Mouse (Mus musculus): ENCODE data around the gene Mael. TPM values are rescaled to one million over a fixed set of nuclear protein-coding genes. Genes with fewer than 3 reads are reported as not detected.

Gene Mael
- polyA plus RNA-seq, 1 experiment from 2014 or later, result not detected

GRCm38 (mm10) chr1:166153351-166154120 is 85.0 kb downstream of the Mael start:
- no peaks in the 10 kb centered on the region for H3K9me3 ChIP-seq (replicated peaks; ENCODE audit: control insufficient read depth, low read length)
- no peak for ATAC-seq (ENCODE audit: low read depth)
- peaks cover 2% of the 10 kb centered on the region; the same call in 1 of the 2 replicates for H3K4me1 ChIP-seq (ENCODE audit: control insufficient read depth, low read depth, low read length)
- no peak overlapping the region; the same call in 1 of the 2 replicates for H3K4me2 ChIP-seq (ENCODE audit: low read depth, low read length)
- WGBS (ENCODE audit: insufficient replicate concordance), result 11% methylated on average over 18 of the region's 18 CpGs
- no peak overlapping the region for H3K9ac ChIP-seq (ENCODE audit: low read depth, low read length)
- no peak overlapping the region for H3K4me3 ChIP-seq (ENCODE audit: low read depth, low read length)
- H3K27me3 ChIP-seq (ENCODE audit: control insufficient read depth, insufficient read depth, low read depth, low read length), result peaks cover 15% of the 10 kb centered on the region
- H3K27ac ChIP-seq (ENCODE audit: low read length), result no peak overlapping the region
- no peaks in the 10 kb centered on the region for H3K36me3 ChIP-seq (ENCODE audit: control insufficient read depth, insufficient read depth)

- no peak overlapping the region for H3K27ac ChIP-seq (ENCODE audit: low read length)
Measured at GRCm38 (mm10) chr1:166152034-166152433, 86.5 kb downstream of the Mael start.

GRCm38 (mm10) chr1:166151341-166151740 is 87.2 kb downstream of the Mael start:
- no peak overlapping the region for H3K27ac ChIP-seq (ENCODE audit: low read length)

More at GRCm38 (mm10) chr1:166152034-166152433, 86.5 kb downstream of the Mael start:
- ATAC-seq (ENCODE audit: low read depth), result no peak
- Histone ChIP-seq H3K27me3 (ENCODE audit: control insufficient read depth, insufficient read depth, low read depth, low read length) (peaks cover 15% of the 10 kb centered on the region), H3K9me3 (replicated peaks; ENCODE audit: control insufficient read depth, low read length) (no peaks in the 10 kb centered on the region), H3K4me2 (ENCODE audit: low read depth, low read length) (no peak overlapping the region), H3K4me3 (ENCODE audit: low read depth, low read length) (no peak overlapping the region), H3K36me3 (ENCODE audit: control insufficient read depth, insufficient read depth) (no peaks in the 10 kb centered on the region), H3K4me1 (ENCODE audit: control insufficient read depth, low read depth, low read length) (peaks cover 11% of the 10 kb centered on the region), H3K9ac (ENCODE audit: low read depth, low read length) (no peak overlapping the region)
- WGBS (ENCODE audit: insufficient replicate concordance), result 80% methylated on average over 10 of the region's 10 CpGs

More at GRCm38 (mm10) chr1:166151341-166151740, 87.2 kb downstream of the Mael start:
- Histone ChIP-seq H3K4me2 (ENCODE audit: low read depth, low read length) (no peak overlapping the region), H3K4me3 (ENCODE audit: low read depth, low read length) (no peak overlapping the region), H3K27me3 (ENCODE audit: control insufficient read depth, insufficient read depth, low read depth, low read length) (peaks cover 15% of the 10 kb centered on the region), H3K4me1 (ENCODE audit: control insufficient read depth, low read depth, low read length) (peaks cover 11% of the 10 kb centered on the region), H3K36me3 (ENCODE audit: control insufficient read depth, insufficient read depth) (no peaks in the 10 kb centered on the region), H3K9me3 (replicated peaks; ENCODE audit: control insufficient read depth, low read length) (no peaks in the 10 kb centered on the region), H3K9ac (ENCODE audit: low read depth, low read length) (no peak overlapping the region)
- 61% methylated on average over 11 of the region's 11 CpGs for WGBS (ENCODE audit: insufficient replicate concordance)
- ATAC-seq (ENCODE audit: low read depth), result no peak

Other genes starting within 250 kb of the Mael start
- 4.2 and 4.9 TPM in 2 replicates for gene Pou2f1, start 236.1 kb downstream of the Mael start, polyA plus RNA-seq (2015; fragmentation: Nextera tagmentation; extraction: Ambion mirVana)
- 0.28 and 0.52 TPM in 2 replicates for gene Dusp27, start 110.8 kb downstream of the Mael start, polyA plus RNA-seq (2015; fragmentation: Nextera tagmentation; extraction: Ambion mirVana)
- gene Gpa33, start 108.5 kb downstream of the Mael start, polyA plus RNA-seq (2015; fragmentation: Nextera tagmentation; extraction: Ambion mirVana), result 0.40 TPM in 1 of 2 replicates, not detected in the other
- 0.04 and 0.05 TPM in 2 replicates for gene Ildr2, start 15.4 kb upstream of the Mael start, polyA plus RNA-seq (2015; fragmentation: Nextera tagmentation; extraction: Ambion mirVana)
- 16.7 and 17.9 TPM in 2 replicates for gene Tada1, start 140.3 kb upstream of the Mael start, polyA plus RNA-seq (2015; fragmentation: Nextera tagmentation; extraction: Ambion mirVana)
- 0.89 and 0.95 TPM in 2 replicates for gene Pogk, start 171.1 kb upstream of the Mael start, polyA plus RNA-seq (2015; fragmentation: Nextera tagmentation; extraction: Ambion mirVana)